Mouse (Mus musculus) left cerebral cortex, postnatal 14 days (tissue): ENCODE data around the gene Gcnt7. TPM values are rescaled to one million over a fixed set of nuclear protein-coding genes. Genes with fewer than 3 reads are reported as not detected.

Experiments
- DNase-seq, 2 experiments: peaks; one replicate each; pipeline ENCODE4 v3.0.0; 2021 to 2022; ENCODE audit warnings: low spot score in 2 of 2, mixed read lengths in 1 of 2
- intact Hi-C: fragments of 180-260 bp; cut with DNase I; formaldehyde crosslinking; loops from one replicate; pipeline ENCODE4 v1.15.1; 2025
- total RNA-seq, 2 experiments: library from RNA; stranded (reverse); gene quantifications; 2 replicates each; pipeline ENCODE4 v1.2.3; 2021

Gcnt7 gene
- total RNA-seq, 2 experiments from 2014 or later, result not detected

DNA sequence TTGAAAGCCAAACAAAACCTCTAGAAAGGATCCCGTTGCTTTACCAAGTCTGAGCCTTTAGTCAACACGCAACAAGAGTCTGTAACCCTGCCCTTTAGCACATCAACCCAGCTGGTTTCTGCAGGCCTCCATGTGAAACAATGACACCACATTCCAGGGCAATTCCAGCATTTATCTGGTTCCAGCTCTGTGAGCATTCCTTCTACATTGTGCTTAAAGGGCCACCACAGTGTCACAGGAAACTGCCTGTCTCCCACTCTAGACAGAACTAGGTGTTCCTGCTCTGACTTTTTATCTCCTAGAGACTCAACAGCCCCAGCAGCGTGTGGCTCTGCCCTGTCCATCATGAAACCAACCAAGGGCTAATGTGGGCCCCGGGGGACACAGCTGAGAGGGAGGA is 45.1 kb downstream of the Gcnt7 start:
- intact Hi-C loops, result no loop called here
- no peak for DNase-seq

DNA sequence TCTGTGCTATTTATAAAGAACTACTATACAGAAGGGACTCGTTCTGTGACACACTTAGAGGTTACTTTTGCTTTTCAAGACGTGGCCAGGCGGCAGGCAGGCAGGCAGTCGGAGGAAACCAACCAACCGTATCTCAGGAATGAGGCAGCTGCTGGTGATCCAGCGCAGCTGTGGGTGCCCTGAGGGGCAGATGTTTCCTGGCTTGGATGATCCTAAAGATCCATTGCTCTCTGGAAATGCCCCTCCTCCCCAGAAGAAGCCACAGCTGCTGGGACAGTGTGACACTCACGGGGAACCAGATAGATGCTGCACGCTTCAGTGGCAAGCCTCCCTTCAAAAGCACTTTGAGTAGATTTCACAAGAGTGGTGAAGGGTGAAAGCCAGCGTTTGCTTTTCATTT is 45.9 kb downstream of the Gcnt7 start:
- intact Hi-C loops, result no loop called here
- peak in 1 of 2 experiments; percentile 28 for DNase-seq

DNA sequence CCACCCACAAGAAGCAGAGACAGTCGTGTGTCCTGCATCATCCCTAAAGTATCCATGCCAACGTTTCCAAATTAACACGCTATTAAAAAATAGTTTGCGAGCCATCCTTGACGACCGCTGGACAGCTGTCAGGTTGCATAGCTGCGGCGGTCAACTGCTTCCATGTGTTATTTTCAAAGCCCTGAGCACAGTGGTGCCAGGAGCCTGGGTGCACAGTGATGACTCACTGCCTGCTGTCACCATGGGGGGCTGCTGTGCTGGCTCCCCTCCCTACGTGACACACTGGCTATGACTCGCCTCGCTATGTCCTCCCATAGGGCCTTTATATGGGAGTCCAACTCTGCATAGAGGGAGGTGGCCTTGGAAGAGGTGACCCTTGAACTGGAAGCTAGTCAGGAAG is 47.3 kb downstream of the Gcnt7 start:
- intact Hi-C loops, result no loop called here
- DNase-seq, result peak in 1 of 2 experiments; percentile 34

- intact Hi-C loops, result no loop called here
- DNase-seq, result no peak
Measured at GRCm38 (mm10) chr2:172410686-172411085, 47.7 kb downstream of the Gcnt7 start.

- intact Hi-C loops, result no loop called here
- DNase-seq, result no peak
Measured at GRCm38 (mm10) chr2:172407499-172407898, 50.9 kb downstream of the Gcnt7 start.

DNA sequence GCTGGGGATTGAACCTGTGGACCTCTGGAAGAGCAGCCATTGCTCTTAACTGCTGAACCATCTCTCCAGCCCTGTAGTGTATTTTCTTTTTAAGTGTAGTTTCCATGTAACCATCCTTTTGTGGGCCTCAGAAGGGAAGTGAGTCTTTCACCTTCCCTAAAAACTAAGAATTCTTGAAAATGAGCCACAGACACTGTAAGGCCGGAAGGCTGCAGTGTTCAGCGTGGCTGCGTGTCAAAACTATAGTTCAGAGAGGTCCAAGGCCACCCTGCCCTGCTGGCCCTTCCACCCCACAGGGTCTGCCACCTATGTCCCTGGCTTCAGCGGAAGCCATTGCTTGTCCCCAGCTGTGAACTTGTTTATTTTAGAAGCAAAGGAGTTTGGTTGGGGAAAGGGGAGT is 52.2 kb downstream of the Gcnt7 start:
- no peak for DNase-seq
- intact Hi-C loops, result no loop called here

GRCm38 (mm10) chr2:172405011-172405410 is 53.4 kb downstream of the Gcnt7 start:
- intact Hi-C loops, result no loop called here
- no peak for DNase-seq

DNA sequence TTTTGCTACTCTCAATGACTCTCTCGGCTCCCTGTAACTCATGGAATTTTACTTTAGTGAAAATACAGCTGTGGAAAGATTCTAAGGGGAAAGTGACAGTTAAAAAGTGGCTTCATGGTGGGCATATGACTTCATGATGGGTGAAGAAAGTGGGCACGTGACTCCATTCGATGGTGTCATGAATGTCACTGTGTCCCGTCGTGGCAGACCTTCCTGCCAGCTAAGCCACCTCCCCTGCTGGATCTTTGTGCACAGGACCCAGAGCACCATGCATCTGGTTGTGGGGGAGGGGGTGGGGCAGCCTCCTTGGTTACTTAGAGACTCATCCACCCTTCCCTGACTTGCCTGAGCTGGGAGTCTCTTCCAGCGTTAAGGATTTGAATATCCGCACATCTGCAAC is 54.2 kb downstream of the Gcnt7 start:
- intact Hi-C loops, result no loop called here
- no peak for DNase-seq

DNA sequence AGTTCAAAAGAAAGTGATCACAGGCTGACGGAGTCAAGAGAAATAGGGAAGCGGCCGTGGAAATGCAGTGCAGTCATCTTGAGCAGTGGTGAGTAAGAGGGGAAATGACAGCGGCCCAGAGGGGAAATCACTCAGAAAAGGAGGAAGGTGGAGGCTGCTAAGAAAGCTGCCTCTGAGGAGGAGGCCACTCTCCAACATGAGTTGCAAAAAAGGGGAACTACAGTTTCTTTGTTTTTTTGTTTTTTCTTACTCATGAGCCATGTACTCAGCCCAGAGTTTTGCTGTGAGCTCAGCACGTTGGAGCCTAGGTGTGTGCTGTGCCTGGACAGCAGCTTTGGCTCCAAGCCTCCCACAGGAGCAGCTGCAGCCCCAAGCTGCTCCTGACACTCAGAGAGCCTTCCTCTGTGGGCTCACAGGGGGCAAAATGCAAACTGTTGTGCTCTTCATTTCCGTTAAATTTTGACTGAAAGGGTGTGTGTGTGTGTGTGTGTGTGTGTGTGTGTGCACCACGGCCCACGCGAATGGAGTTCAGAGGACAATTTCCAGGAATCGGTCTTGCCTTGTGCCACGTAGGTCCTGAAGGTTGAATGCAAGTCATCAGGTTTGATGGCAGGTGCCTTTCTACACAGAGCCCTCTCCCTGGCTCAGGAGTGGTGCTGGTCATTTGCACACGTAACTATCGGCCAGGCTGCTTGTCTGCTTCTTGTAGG is 57.1 kb downstream of the Gcnt7 start:
- DNase-seq, result peak in 1 of 2 experiments; percentile 31
- intact Hi-C loops, result no loop called here

Other genes starting within 250 kb of the Gcnt7 start
- under 1 TPM; 0.13 to 0.44 TPM for gene Mc3r, start 210.1 kb downstream of the Gcnt7 start, total RNA-seq
- gene Fam210b, start 113.0 kb downstream of the Gcnt7 start, total RNA-seq, result 10 to 100 TPM; 13.9 to 15.8 TPM
- gene Aurka, start 88.1 kb downstream of the Gcnt7 start, total RNA-seq, result 1 to 10 TPM; 1.8 to 2.1 TPM
- gene Cstf1, start 87.9 kb downstream of the Gcnt7 start, total RNA-seq, result 10 to 100 TPM; 22.5 to 25.4 TPM
- under 1 TPM; 0.53 to 0.85 TPM for gene Cass4, start 64.8 kb downstream of the Gcnt7 start, total RNA-seq
- 10 to 100 TPM; 67.1 to 69.8 TPM for gene Rtf2, start 18.0 kb downstream of the Gcnt7 start, total RNA-seq
- not detected for gene Fam209, start 13.9 kb upstream of the Gcnt7 start, total RNA-seq
- under 1 TPM; 0.13 to 0.42 TPM for gene Tfap2c, start 91.0 kb upstream of the Gcnt7 start, total RNA-seq